Mouse (Mus musculus) liver, postnatal 0 days (tissue): Measurements from ENCODE around the gene Stra6. TPM values are rescaled to one million over a fixed set of nuclear protein-coding genes. Genes with fewer than 3 reads are reported as not detected.

ENCODE experiments used
- ATAC-seq: fragments of 200-750 bp; cut with Nextera tagmentation; 2 replicates; pipeline ENCODE4 v1.8.0; 2017; ENCODE audit warnings: mild to moderate bottlenecking, moderate library complexity
- DNase-seq: peaks from one replicate; pipeline ENCODE4 v3.0.0-alpha.2; 2016
- H3K27ac ChIP-seq: fragments of 300-500 bp; sonication (generic); 2 replicates; pipeline ENCODE4 v1.5.1; 2014; ENCODE audit warnings: antibody characterized with exemption, moderate library complexity, mild to moderate bottlenecking, low read depth
- H3K27me3 ChIP-seq: fragments of 300-500 bp; sonication (generic); 2 replicates; pipeline ENCODE4 v1.6.1; 2014; ENCODE audit warnings: low read length, control low read depth, mixed read lengths; ENCODE audit not compliant: insufficient read depth
- H3K36me3 ChIP-seq: fragments of 300-500 bp; sonication (generic); replicated peaks from 2 replicates; pipeline ENCODE4 v1.6.1; 2014; ENCODE audit warnings: mild to moderate bottlenecking, control low read depth, low read length, moderate library complexity, mixed read lengths; ENCODE audit not compliant: insufficient read depth
- H3K4me1 ChIP-seq: fragments of 300-500 bp; sonication (generic); 2 replicates; pipeline ENCODE4 v1.6.1; 2014; ENCODE audit warnings: antibody characterized with exemption, mild to moderate bottlenecking, control low read depth; ENCODE audit not compliant: insufficient read depth
- H3K4me2 ChIP-seq: fragments of 300-500 bp; sonication (generic); 2 replicates; pipeline ENCODE4 v1.6.1; 2014; ENCODE audit warnings: low read depth, mild to moderate bottlenecking, low read length, moderate library complexity, mixed read lengths
- H3K4me3 ChIP-seq: fragments of 300-500 bp; sonication (generic); 2 replicates; pipeline ENCODE4 v1.5.1; 2014; ENCODE audit warnings: low read depth, low read length
- H3K9ac ChIP-seq: fragments of 300-500 bp; sonication (generic); replicated peaks from 2 replicates; pipeline ENCODE4 v1.6.1; 2014; ENCODE audit warnings: mild to moderate bottlenecking, moderate library complexity
- H3K9me3 ChIP-seq: fragments of 300-500 bp; sonication (generic); 2 replicates; pipeline ENCODE4 v1.6.1; 2016; ENCODE audit warnings: mild to moderate bottlenecking, control low read depth, low read length, mixed read lengths
- CTCF ChIP-seq: sonication (generic); IDR thresholded peaks from 2 replicates; pipeline ENCODE4 v1.5.1; 2016; ENCODE audit warnings: antibody characterized with exemption, low read depth
- EP300 ChIP-seq: IDR thresholded peaks from 2 replicates; pipeline ENCODE4 v1.6.1; 2016; ENCODE audit warnings: antibody characterized with exemption, low read depth, mild to moderate bottlenecking
- WGBS: fragments of 180-500 bp; shearing (Covaris S2); extraction: QIAGEN DNeasy Blood & Tissue Kit; methylation state at CpG from one replicate; pipeline ENCODE4 v1.1.7; 2014; ENCODE audit not compliant: insufficient replicate concordance; 5-methylcytosine and 5-hydroxymethylcytosine counted together
- polyA plus RNA-seq: library from polyadenylated mRNA; unstranded; fragments of >200 nt; fragmentation: Nextera tagmentation; extraction: Ambion mirVana; gene quantifications from 2 replicates; pipeline ENCODE4 v1.2.1, GENCODE M21; 2015

Stra6 gene
- polyA plus RNA-seq, result not detected in 2 replicates

GRCm38 (mm10) chr9:58063531-58063930, at the start of gene Stra6:
TSS of gene Stra6 (plus strand) at chr9:58063788.
- Histone ChIP-seq H3K4me2 (no peak within 1 kb of the TSS), H3K9ac (no peak within 1 kb of the TSS), H3K4me1 (no peaks in the 10 kb centered on the region; the same call in 1 of the 2 replicates), H3K4me3 (no peak within 1 kb of the TSS), H3K27me3 (peaks cover 9% of the 10 kb centered on the region), H3K27ac (no peak within 1 kb of the TSS), H3K9me3 (no peaks in the 10 kb centered on the region), H3K36me3 (no peaks in the 10 kb centered on the region)
- TF ChIP-seq CTCF (no peak), EP300 (no peak)
- DNase-seq, result no peak
- 7% methylated on average over 3 of the region's 3 CpGs for WGBS
- no peak for ATAC-seq

DNA sequence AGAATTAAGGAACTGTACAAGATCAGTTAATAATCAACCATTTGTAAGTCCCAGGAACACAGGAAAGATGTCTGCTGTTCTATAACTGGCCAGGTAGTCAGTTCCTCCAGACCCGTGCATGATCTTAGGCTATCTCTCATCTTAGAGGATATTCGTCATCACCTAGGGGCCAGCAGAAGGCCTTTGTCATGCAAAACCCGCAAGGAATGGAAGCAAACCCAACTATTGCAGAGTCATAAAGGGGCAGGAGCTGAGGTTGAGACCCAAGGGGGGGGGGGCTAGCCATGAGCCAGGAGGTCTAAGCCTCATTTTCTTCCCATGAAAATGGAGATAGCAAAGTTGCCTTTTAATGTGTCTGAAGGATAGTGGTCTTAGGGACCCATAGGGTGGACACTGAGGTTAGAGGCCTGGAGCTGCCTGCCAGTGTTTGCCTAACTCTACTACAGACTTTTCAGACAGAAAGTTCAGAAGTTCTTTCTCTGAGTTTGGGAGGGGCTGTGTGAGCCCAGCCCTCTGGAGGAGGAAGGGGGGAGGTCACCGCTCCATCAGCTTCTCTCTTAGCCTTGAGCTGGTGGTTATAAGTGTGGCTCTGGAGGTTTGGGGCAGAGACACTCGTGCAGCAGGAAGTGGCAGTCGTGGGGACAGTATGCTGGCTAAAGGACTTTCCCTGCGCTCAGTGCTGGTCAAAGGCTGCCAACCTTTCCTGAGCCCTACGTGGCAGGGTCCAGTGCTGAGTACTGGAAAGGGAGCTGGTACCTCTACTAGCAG, 49.0 kb upstream of the Stra6 start:
- TF ChIP-seq EP300 (no peak), CTCF (no peak)
- 38% methylated on average over 8 of the region's 8 CpGs for WGBS
- Histone ChIP-seq H3K4me3 (no peak overlapping the region), H3K4me2 (no peak overlapping the region), H3K9me3 (no peaks in the 10 kb centered on the region), H3K27ac (no peak overlapping the region), H3K36me3 (no peaks in the 10 kb centered on the region), H3K27me3 (no peaks in the 10 kb centered on the region), H3K4me1 (no peaks in the 10 kb centered on the region), H3K9ac (no peak overlapping the region)
- DNase-seq (no peak), ATAC-seq (no peak)

DNA sequence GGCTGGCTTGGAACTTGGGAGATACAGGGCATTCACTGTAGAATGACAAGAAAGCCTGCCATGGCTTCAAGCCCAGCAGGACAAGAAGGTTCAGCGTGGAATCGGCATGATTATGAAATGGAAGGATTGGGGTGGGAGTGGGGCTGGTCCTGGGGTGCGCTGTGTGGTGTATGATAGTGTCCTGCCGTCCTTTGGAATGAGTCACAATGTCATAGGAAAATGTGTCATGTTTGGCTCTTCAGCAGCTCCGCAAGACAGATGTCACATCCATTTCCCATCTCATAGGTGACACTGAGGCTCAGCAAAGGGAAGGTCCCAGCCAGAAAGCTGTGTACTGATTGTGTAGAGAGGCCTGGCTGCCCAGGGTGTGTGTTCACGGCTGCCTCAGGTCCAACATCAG, 47.7 kb upstream of the Stra6 start:
- TF ChIP-seq CTCF (no peak), EP300 (no peak)
- DNase-seq, result no peak
- H3K9ac ChIP-seq, result no peak overlapping the region
- H3K4me1 ChIP-seq, result no peaks in the 10 kb centered on the region
- no peak overlapping the region for H3K4me3 ChIP-seq
- 77% methylated on average over 6 of the region's 6 CpGs for WGBS
- H3K4me2 ChIP-seq, result no peak overlapping the region
- no peaks in the 10 kb centered on the region for H3K36me3 ChIP-seq
- H3K27me3 ChIP-seq, result no peaks in the 10 kb centered on the region
- no peak for ATAC-seq
- no peaks in the 10 kb centered on the region for H3K9me3 ChIP-seq
- no peak overlapping the region for H3K27ac ChIP-seq

GRCm38 (mm10) chr9:58016962-58017361, 46.6 kb upstream of the Stra6 start:
- Histone ChIP-seq H3K9ac (no peak overlapping the region), H3K27me3 (no peaks in the 10 kb centered on the region), H3K4me3 (no peak overlapping the region), H3K36me3 (no peaks in the 10 kb centered on the region), H3K9me3 (no peaks in the 10 kb centered on the region), H3K4me1 (no peaks in the 10 kb centered on the region), H3K4me2 (no peak overlapping the region), H3K27ac (no peak overlapping the region)
- DNase-seq (no peak), ATAC-seq (no peak)
- TF ChIP-seq CTCF (no peak), EP300 (no peak)
- WGBS, result 66% methylated on average over 3 of the region's 3 CpGs

DNA sequence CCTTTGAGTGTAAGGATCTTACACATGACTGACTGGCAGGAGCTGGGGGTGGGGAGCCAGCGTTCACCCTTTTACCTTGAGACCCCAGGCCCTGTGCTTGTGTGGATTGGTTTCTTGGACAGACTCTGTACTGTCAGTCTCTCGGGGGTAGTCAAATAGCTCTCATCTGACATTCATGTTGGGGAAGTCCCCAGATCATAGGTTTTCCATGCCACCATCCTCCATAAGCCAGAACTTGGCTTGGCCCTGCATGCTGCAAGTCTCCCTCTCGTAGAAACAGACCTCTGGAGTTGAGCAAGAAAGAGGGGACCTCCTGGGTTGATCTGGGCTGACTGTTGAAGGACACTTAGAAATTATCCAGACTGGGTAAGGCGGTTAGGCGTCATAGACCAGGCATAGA, 45.2 kb upstream of the Stra6 start:
- Histone ChIP-seq H3K4me1 (no peaks in the 10 kb centered on the region), H3K27me3 (no peaks in the 10 kb centered on the region), H3K27ac (no peak overlapping the region), H3K4me3 (no peak overlapping the region), H3K9ac (no peak overlapping the region), H3K36me3 (no peaks in the 10 kb centered on the region), H3K4me2 (no peak overlapping the region), H3K9me3 (no peaks in the 10 kb centered on the region)
- 68% methylated on average over 5 of the region's 5 CpGs for WGBS
- no peak for ATAC-seq
- TF ChIP-seq EP300 (no peak), CTCF (no peak)
- DNase-seq, result no peak

GRCm38 (mm10) chr9:58025995-58026394, 37.6 kb upstream of the Stra6 start:
- Histone ChIP-seq H3K27ac (no peak overlapping the region), H3K4me3 (no peak overlapping the region), H3K27me3 (no peaks in the 10 kb centered on the region; the same call in 1 of the 2 replicates), H3K9me3 (no peaks in the 10 kb centered on the region), H3K4me1 (no peaks in the 10 kb centered on the region), H3K4me2 (no peak overlapping the region), H3K9ac (no peak overlapping the region), H3K36me3 (no peaks in the 10 kb centered on the region)
- TF ChIP-seq CTCF (no peak), EP300 (no peak)
- ATAC-seq, result no peak
- 75% methylated on average over 9 of the region's 9 CpGs for WGBS
- DNase-seq, result no peak
